Mouse (Mus musculus) neural tube, embryonic 14.5 days (tissue): ENCODE measurements at regions not wholly inside any gene's neighbourhood (a gene's known extent, or its start where the extent isn't known, plus 50 kb on each side); places are given as distances from the start of the nearest gene placed in this dataset.
A peak's percentile ranks its signal among the peaks of the same experiment; 100 is the strongest.

Experiments
- ATAC-seq: fragments of 200-750 bp; cut with Nextera tagmentation; 2 replicates; pipeline ENCODE4 v1.8.0; 2017; ENCODE audit warnings: low read depth, mild to moderate bottlenecking, moderate TSS enrichment, moderate library complexity
- H3K27ac ChIP-seq: fragments of 300-500 bp; sonication (generic); 2 replicates; pipeline ENCODE4 v1.5.1; 2014; ENCODE audit warnings: low read depth, mild to moderate bottlenecking, control low read depth, low read length, moderate library complexity, mixed read lengths
- H3K27me3 ChIP-seq: fragments of 300-500 bp; sonication (generic); 2 replicates; pipeline ENCODE4 v1.6.1; 2014; ENCODE audit warnings: low read length; ENCODE audit not compliant: control insufficient read depth, insufficient read depth
- H3K36me3 ChIP-seq: fragments of 300-500 bp; sonication (generic); 2 replicates; pipeline ENCODE4 v1.6.1; 2014; ENCODE audit warnings: low read length, mixed read lengths; ENCODE audit not compliant: control insufficient read depth, insufficient read depth
- H3K4me1 ChIP-seq: fragments of 300-500 bp; sonication (generic); 2 replicates; pipeline ENCODE4 v1.6.1; 2014; ENCODE audit warnings: low read length; ENCODE audit not compliant: control insufficient read depth, insufficient read depth
- H3K4me2 ChIP-seq: fragments of 300-500 bp; sonication (generic); 2 replicates; pipeline ENCODE4 v1.6.1; 2014; ENCODE audit warnings: mild to moderate bottlenecking, low read depth, low read length, control low read depth
- H3K4me3 ChIP-seq: fragments of 300-500 bp; sonication (generic); 2 replicates; pipeline ENCODE4 v1.5.1; 2014; ENCODE audit warnings: low read depth, low read length, control low read depth, mixed read lengths
- H3K9ac ChIP-seq: fragments of 300-500 bp; sonication (generic); replicated peaks from 2 replicates; pipeline ENCODE4 v1.6.1; 2014; ENCODE audit warnings: low read depth, mild to moderate bottlenecking, control low read depth, low read length, mixed read lengths
- H3K9me3 ChIP-seq: fragments of 300-500 bp; sonication (generic); 2 replicates; pipeline ENCODE4 v1.6.1; 2016; ENCODE audit warnings: low read length; ENCODE audit not compliant: control insufficient read depth
- WGBS: fragments of 180-500 bp; shearing (Covaris S2); extraction: QIAGEN DNeasy Blood & Tissue Kit; methylation state at CpG from one replicate; pipeline ENCODE4 v1.1.7; 2014; 5-methylcytosine and 5-hydroxymethylcytosine counted together

- no peaks in the 10 kb centered on the region for H3K9me3 ChIP-seq
- no peaks in the 10 kb centered on the region for H3K27me3 ChIP-seq
- no peak overlapping the region for H3K4me2 ChIP-seq
- no peaks in the 10 kb centered on the region for H3K36me3 ChIP-seq
- 86% methylated on average over 2 of the region's 2 CpGs for WGBS
- no peaks in the 10 kb centered on the region for H3K4me1 ChIP-seq
- ATAC-seq: no peak
- no peak overlapping the region for H3K4me3 ChIP-seq
- H3K27ac ChIP-seq: no peak overlapping the region
- H3K9ac ChIP-seq: no peak overlapping the region
Observed at GRCm38 (mm10) chr13:31347000-31347399, 208.9 kb upstream of the Foxq1 start.

- no peaks in the 10 kb centered on the region for H3K27me3 ChIP-seq
- 77% methylated on average over 2 of the region's 2 CpGs for WGBS
- no peaks in the 10 kb centered on the region for H3K4me1 ChIP-seq
- H3K4me2 ChIP-seq: no peak overlapping the region
- H3K27ac ChIP-seq: no peak overlapping the region
- H3K9ac ChIP-seq: no peak overlapping the region
- ATAC-seq: no peak
- no peaks in the 10 kb centered on the region for H3K36me3 ChIP-seq
- H3K4me3 ChIP-seq: no peak overlapping the region
- no peaks in the 10 kb centered on the region for H3K9me3 ChIP-seq
Observed at GRCm38 (mm10) chr13:31349671-31350070, 206.3 kb upstream of the Foxq1 start.

GRCm38 (mm10) chr13:31351481-31351880, 204.5 kb upstream of the Foxq1 start:
- Histone ChIP-seq H3K4me3 (no peak overlapping the region), H3K27ac (no peak overlapping the region), H3K4me1 (no peaks in the 10 kb centered on the region), H3K9ac (no peak overlapping the region), H3K9me3 (no peaks in the 10 kb centered on the region), H3K4me2 (no peak overlapping the region), H3K27me3 (no peaks in the 10 kb centered on the region), H3K36me3 (no peaks in the 10 kb centered on the region)
- ATAC-seq: no peak

GRCm38 (mm10) chr13:31352825-31353224, 203.1 kb upstream of the Foxq1 start:
- no peak overlapping the region for H3K27ac ChIP-seq
- no peaks in the 10 kb centered on the region for H3K36me3 ChIP-seq
- no peak overlapping the region for H3K4me2 ChIP-seq
- H3K9me3 ChIP-seq: no peaks in the 10 kb centered on the region
- H3K27me3 ChIP-seq: no peaks in the 10 kb centered on the region
- WGBS: 76% methylated on average over 5 of the region's 5 CpGs
- no peak overlapping the region for H3K9ac ChIP-seq
- no peak overlapping the region for H3K4me3 ChIP-seq
- no peak for ATAC-seq
- no peaks in the 10 kb centered on the region for H3K4me1 ChIP-seq

GRCm38 (mm10) chr13:31359353-31359752, 196.6 kb upstream of the Foxq1 start:
- Histone ChIP-seq H3K27ac (no peak overlapping the region), H3K4me1 (no peaks in the 10 kb centered on the region), H3K4me3 (no peak overlapping the region), H3K9ac (no peak overlapping the region), H3K9me3 (no peaks in the 10 kb centered on the region), H3K4me2 (no peak overlapping the region), H3K36me3 (no peaks in the 10 kb centered on the region), H3K27me3 (no peaks in the 10 kb centered on the region)
- WGBS: 88% methylated on average over 4 of the region's 4 CpGs
- ATAC-seq: no peak

- Histone ChIP-seq H3K4me1 (no peaks in the 10 kb centered on the region), H3K9ac (no peak overlapping the region), H3K27me3 (no peaks in the 10 kb centered on the region), H3K9me3 (no peaks in the 10 kb centered on the region), H3K4me3 (no peak overlapping the region), H3K36me3 (no peaks in the 10 kb centered on the region), H3K4me2 (no peak overlapping the region), H3K27ac (no peak overlapping the region)
- WGBS: 26% methylated on average over 3 of the region's 3 CpGs
- no peak for ATAC-seq
Observed at GRCm38 (mm10) chr13:31362386-31362785, 193.5 kb upstream of the Foxq1 start.

GRCm38 (mm10) chr13:31364369-31364768, 191.6 kb upstream of the Foxq1 start:
- no peaks in the 10 kb centered on the region for H3K27me3 ChIP-seq
- H3K9ac ChIP-seq: no peak overlapping the region
- no peak overlapping the region for H3K4me2 ChIP-seq
- H3K9me3 ChIP-seq: no peaks in the 10 kb centered on the region
- H3K36me3 ChIP-seq: no peaks in the 10 kb centered on the region
- no peak overlapping the region for H3K4me3 ChIP-seq
- no peak overlapping the region for H3K27ac ChIP-seq
- whole genome bisulfite sequencing: 69% methylated on average over 4 of the region's 4 CpGs
- H3K4me1 ChIP-seq: no peaks in the 10 kb centered on the region
- peak; percentile 77; the same call in 1 of the 2 replicates for ATAC-seq

- no peak overlapping the region for H3K4me2 ChIP-seq
- WGBS: 90% methylated on average over 3 of the region's 3 CpGs
- H3K27me3 ChIP-seq: no peaks in the 10 kb centered on the region
- H3K4me3 ChIP-seq: no peak overlapping the region
- no peak overlapping the region for H3K9ac ChIP-seq
- H3K9me3 ChIP-seq: no peaks in the 10 kb centered on the region
- H3K27ac ChIP-seq: no peak overlapping the region
- no peaks in the 10 kb centered on the region for H3K36me3 ChIP-seq
- ATAC-seq: no peak
- no peaks in the 10 kb centered on the region for H3K4me1 ChIP-seq
Observed at GRCm38 (mm10) chr13:31367226-31367625, 188.7 kb upstream of the Foxq1 start.

- Histone ChIP-seq H3K4me2 (no peak overlapping the region), H3K27me3 (no peaks in the 10 kb centered on the region), H3K4me3 (no peak overlapping the region), H3K36me3 (no peaks in the 10 kb centered on the region), H3K9me3 (no peaks in the 10 kb centered on the region), H3K4me1 (no peaks in the 10 kb centered on the region), H3K9ac (no peak overlapping the region), H3K27ac (no peak overlapping the region)
- ATAC-seq: no peak
- WGBS: 81% methylated on average over 4 of the region's 4 CpGs
Observed at GRCm38 (mm10) chr13:31369182-31369581, 186.8 kb upstream of the Foxq1 start.

- no peak for ATAC-seq
- WGBS: 45% methylated on average over 6 of the region's 6 CpGs
Observed at GRCm38 (mm10) chr13:31370873-31371272, 185.1 kb upstream of the Foxq1 start.

More at GRCm38 (mm10) chr13:31370873-31371272, 185.1 kb upstream of the Foxq1 start:
- no peaks in the 10 kb centered on the region for H3K9me3 ChIP-seq
- H3K27ac ChIP-seq: no peak overlapping the region
- H3K4me3 ChIP-seq: no peak overlapping the region
- H3K27me3 ChIP-seq: no peaks in the 10 kb centered on the region
- H3K4me1 ChIP-seq: no peaks in the 10 kb centered on the region
- H3K36me3 ChIP-seq: no peaks in the 10 kb centered on the region
- H3K4me2 ChIP-seq: no peak overlapping the region
- H3K9ac ChIP-seq: no peak overlapping the region
